Mouse (Mus musculus) megakaryocyte, adult 5-6 weeks (primary cell): Measurements from ENCODE around the gene Fem1a. TPM values are rescaled to one million over a fixed set of nuclear protein-coding genes. Genes with fewer than 3 reads are reported as not detected.

Source experiments
- ATAC-seq: 2 replicates; pipeline ENCODE4 v1.8.0; 2016; ENCODE audit warnings: mild to moderate bottlenecking, inconsistent platforms; ENCODE audit not compliant: poor library complexity, severe bottlenecking
- total RNA-seq, 2 experiments: library from RNA; stranded (forward) in 1 of 2; stranded (reverse) in 1 of 2; fragments of 153-499, 151-499 nt in 1 of 2; fragments of 221-1000, 200-1000 nt in 1 of 2; gene quantifications; 2 replicates each; pipeline versions ENCODE4 v1.2.3 to v1.2.4; 2015 to 2017

Fem1a gene
- total RNA-seq (2015) (10.2 and 11.8 TPM in 2 replicates), total RNA-seq (2017) (15.7 and 16.9 TPM in 2 replicates)

DNA sequence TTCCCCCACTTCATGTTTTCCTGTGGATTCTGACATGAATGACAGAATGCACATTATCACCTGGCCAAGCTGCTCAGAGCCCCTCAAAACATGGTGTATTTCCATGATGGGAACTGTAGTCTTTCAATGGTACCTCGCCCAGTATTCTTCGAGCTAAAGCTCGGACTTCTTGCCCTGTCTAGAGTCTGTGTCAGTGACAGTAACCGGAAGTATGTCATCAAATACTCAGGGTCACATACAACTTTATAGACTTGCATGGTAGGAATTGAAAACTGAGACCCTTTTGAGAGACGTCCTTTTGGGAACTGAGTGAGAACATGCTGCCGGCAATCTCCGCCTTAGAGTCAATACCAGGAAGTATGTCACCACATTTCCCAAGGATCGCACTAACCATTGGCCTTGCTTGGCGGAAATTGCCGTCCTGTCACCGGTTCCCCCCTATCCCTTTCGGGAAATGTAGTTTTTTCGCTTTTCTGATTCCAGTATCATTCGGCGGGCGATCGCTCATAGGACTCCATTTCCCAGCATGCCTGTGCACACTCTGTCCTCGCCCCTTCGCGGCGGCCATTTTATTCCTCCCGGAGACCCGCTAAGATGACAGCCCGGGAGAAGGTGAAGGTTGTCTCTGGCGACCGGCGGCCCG is at the start of gene Fem1a:
TSS of gene Fem1a (plus strand) at position 572 of the 643 bp plus-strand sequence.
- ATAC-seq: peak; percentile 82

DNA sequence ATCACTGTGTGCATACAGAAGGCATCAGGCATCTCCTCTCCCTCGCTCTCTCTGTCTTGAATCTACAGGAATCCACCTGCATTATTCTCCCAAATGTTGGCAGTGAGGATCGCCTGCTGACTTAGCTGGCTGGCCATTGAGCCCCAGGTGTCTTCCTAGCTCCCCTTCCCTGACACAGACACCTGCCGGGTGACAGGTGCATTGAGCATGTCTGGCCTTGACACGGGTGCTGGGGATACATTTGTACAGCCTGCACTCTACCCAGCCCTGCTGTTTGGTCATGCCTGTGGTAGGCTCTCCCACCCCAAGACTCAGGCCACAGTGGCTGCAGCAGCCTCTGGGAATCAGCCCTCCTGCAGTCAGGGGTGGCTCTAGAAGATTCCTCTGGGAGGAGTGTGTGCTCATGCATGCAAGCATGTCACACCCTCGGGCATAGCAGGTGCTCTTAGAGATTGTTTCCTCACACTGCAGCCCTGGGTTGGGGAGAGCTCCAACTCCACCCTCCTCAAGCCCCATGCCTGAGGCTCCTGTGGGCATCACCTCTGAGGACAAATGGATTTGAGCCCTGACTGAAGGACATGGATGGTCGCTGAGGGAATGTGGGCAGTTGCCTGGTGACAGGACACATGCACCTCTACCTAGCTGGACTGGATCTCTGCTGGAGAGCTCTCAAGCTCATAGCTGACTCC is 49.5 kb upstream of the Fem1a start:
- no peak for ATAC-seq

DNA sequence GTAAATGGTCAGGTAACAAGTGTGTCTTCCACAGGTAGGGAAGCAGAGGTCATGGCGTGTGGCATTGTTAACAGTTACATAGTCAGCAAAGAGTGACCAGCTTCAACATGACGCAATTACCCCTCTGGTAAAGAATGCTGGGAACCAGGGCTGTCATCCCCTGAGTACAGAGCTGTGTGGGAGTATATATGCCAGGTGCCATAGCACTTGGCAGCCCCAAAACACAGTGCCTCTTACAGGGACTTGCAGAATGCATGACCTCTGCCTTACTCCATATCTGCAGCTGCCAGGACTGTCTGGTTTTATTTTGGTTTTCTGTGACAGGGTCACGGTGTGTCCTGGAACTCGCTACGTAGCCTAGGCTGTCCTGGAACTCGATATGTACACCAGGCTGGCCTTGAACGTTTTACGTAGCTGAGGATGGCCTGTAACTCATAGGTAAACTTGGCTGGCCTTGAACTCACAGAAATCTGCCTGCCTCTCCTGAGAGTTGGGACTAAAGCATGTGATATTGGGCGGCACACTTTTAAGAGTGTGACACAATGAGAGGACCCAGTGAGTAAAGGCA is 48.6 kb upstream of the Fem1a start:
- no peak for ATAC-seq

DNA sequence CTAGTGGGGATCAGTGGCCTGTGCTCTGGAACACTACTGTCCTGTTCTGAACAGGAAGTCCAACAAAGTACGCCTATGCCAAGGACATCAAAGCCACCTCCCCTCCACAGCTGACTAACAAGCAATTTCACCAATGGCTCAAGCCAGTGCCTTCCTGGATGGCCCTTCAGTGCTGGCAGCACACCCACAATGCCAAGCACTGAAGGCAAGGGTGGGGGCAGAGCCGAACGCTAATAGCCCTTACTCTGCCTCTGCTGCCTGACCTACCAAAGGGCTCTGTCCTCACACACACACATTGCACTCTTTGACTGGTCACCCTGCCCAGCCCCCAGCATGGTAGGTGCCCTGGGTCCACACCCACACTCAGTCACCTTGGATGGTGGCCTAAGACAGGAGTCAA is 47.8 kb upstream of the Fem1a start:
- no peak for ATAC-seq

DNA sequence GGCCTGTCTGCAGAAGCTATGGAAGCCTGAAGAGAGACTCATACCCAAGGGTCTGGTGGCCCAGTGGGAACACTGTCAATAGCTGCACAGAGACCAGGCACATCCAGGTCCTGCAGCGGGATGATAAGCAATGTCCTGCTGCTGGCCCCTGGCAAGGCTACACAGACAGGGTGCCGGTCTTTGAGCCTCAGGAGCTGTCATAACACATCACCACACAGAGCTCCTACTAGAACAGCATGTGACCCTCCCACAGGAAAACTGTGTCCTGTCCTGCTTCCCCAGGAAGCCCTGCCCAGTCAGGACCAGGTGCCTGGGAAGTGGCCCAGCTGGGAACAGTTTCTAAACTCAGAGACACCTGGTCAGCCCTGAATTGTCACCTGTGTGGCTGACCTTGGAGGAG is 45.5 kb upstream of the Fem1a start:
- ATAC-seq: no peak

DNA sequence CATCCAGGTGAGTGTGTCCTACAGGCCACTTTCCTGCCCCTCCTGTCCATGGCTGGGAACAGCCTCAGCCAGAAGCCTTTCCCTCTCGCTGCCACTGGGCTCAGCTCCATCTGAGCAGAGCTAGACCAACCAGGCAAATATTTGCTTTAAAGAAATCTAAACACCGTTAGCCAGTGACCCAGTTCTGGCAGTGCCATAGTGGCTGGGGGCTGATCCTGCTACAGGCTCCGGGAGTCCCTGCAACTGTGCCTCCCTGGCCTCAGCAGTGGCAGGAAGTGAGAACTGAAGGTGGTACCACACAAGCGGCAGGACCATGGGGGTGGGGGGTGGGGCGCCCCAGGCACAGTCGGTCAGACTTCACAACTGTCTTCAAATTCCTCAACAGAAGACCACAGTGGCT is 43.9 kb upstream of the Fem1a start:
- no peak for ATAC-seq

DNA sequence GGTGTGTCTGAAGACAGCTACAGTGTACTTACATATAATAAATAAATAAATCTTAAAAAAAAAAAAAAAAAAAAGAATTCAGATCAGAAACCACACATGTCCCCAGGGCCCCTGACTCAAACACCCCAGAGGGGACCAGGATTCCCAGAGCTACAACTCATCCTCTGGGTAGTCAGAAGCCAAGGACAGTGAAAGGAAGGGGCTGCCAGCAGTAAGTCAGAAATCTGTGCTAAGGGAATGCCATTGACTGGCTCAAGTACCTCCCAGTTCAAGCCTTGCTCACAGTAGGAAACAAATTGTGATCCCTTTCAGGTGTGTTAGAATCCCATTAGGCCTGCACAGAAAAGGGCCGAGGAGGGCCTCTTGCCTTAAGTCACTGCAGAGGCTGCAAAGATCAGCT is 42.4 kb upstream of the Fem1a start:
- ATAC-seq: no peak

DNA sequence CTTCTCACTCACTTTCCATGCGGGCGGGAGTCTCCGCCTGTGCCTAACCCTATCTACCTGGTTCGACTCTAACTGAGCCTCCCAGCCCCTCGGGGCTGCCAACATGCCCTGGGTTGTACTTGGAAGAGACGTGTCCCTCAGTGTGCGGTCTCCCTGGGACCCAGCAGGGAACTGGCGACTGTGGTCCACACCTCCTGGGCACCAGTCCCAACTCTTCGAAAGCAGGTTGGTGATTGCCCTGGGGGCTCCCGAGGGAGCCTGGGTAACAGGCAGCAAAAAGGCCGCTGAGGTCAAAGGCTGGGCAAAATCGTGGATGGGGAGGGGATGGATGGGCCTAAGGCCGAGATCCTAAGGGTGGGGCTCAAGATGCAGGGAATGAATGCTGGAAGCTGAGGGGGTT is 38.9 kb upstream of the Fem1a start:
- ATAC-seq: no peak

DNA sequence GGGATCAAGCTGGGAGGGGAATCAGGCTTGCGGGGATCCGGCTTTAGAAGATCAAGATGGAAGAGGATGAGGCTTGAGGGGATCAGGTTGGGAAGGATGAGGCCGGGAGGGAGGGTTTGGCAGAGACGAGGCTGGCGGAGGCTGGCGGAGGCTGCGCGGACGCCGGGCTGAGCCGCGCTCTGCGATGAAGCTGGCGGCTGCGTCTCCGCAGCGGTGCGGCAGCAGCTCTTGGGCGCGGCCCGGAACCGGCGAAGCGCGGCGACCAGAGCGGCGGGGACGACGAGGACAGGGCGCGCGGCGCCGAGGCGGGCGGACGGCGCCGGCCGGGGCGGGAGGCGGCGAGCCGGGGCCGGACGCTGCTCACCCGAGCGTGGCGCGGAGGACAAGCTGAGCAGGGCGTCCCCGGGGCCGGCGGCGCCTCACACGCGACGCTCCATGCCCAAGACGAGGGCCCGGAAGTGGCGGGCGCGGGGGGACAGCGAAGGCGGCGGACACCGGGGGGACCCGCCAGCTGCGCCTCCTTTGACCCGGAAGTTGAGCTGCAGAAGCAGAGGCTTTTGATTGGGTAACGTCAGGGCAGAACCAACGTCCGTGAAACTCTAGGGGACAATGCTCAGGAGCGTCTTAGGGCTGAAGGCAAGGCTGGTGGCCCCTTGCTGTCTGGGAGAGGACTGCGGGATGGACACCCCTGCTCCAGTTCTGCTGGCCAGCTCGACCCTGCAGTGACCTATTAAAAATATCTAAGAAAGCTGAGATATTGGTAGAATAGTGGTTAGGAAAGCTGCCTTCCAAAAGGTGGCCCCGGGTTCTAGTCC is 38.0 kb upstream of the Fem1a start, which contains the start of gene Dpp9:
TSS of gene Dpp9 (minus strand) at position 529 of the 815 bp plus-strand sequence.
- ATAC-seq: peak; percentile 97

DNA sequence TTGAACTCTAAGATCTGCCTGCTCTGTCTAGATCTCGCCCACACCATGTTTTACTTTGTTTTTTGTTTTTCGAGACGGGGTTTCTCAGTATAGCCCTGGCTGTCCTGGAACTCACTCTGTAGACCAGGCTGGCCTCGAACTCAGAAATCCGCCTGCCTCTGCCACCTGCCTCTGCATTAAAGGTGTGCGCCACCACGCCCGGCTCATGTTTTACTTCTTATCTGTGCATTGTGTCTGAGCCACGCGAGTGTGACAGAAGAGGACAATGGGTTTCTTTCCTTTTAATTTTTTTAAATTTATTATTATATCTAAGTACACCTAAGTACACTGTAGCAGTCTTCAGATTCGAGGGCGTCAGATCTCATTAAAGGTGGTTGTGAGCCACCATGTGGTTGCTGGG is 37.4 kb upstream of the Fem1a start:
- no peak for ATAC-seq

DNA sequence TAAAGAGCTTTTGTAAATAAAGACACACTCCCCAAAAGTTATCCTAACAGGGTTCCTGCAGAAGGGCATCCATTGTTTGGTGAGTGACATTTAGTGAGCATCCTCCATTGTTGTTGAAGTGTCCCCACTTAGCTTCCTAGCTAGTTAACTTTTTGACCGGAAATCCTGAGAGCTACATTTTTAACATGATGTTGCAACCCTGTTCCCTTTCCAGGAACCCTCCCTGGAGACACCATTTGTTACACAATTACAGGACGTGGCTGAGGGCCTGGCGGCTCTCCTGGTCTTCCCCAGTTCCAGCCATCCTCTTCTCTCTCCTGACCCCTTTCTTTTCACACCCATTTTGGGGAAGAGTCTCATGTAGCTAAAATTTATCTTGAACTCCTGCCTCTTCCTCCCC is 36.8 kb upstream of the Fem1a start:
- peak; percentile 46 for ATAC-seq

DNA sequence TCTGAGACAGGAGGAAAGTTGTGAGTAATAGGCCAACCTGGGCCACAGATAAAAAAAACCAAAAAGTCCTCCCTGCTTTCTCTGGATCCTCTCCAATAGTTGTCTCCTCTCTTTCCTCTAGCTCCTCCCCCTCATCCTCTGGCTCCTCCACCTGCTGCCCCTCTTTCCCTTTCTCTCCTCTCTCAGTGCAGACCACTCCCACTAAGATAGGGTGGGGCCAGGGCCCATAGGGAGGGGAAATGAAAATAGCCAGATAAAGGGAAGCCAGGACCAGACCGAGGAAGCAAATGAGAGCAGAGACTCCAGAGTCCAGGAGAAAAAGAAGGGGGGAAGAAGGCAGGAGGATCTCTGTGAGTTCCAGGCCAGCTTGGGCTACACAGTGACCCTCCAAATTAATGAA is 31.7 kb upstream of the Fem1a start:
- ATAC-seq: no peak

DNA sequence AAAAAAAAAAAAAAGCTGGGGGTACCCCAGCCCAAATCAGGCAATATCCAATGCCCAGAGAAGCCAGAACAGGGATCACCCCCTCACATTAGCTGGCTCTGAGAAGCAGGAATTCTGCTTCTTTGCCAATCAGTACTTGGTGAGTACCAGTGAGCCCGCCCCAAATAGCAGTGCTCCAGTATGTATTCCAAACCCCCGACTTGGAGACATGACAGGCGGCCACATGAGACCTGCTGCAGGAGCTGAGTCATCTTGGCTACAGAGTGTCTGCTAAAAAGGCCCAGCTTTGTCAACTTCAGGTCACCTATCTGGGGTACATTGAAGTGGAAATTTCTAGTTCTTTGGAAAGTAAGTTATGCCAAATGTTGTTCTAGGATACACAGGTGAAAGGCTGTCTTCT is 30.0 kb upstream of the Fem1a start:
- no peak for ATAC-seq

DNA sequence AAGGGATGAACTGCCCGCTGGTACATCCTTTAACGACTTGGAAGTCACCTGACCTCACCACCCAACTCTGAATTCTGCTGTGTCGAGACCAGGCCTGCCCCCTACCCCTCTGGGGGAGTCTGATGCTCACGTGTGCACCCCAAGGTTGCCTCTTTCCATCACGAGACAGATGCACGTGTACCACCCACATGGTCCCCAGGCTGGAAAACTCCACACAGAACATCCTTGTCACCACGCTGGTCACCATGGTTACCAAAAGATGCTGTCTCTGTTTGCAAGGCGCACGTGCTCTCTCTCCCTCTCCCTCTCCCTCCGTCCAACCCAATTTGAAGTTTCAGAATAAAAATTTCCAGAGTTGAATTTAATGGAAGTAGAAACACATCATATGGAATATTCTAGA is 26.7 kb upstream of the Fem1a start:
- no peak for ATAC-seq

DNA sequence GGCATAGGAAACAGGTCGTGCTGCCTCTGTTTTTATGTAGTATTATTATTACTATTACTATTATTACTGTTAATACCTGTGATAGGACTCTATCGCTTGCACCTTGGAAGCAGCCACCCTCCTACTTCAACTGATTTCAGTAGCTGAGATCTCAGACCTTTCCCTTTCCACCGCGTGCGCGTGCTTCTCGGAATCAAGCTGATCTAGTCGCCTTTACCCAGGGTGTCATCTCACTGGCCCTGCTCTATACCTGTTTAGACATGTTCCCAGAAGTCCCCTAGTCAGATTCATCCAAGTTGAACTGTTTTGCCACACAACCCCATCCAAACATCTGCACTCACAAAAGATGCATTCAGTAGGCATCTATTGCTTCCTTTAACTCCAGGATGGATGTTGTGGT is 23.2 kb upstream of the Fem1a start:
- ATAC-seq: no peak

DNA sequence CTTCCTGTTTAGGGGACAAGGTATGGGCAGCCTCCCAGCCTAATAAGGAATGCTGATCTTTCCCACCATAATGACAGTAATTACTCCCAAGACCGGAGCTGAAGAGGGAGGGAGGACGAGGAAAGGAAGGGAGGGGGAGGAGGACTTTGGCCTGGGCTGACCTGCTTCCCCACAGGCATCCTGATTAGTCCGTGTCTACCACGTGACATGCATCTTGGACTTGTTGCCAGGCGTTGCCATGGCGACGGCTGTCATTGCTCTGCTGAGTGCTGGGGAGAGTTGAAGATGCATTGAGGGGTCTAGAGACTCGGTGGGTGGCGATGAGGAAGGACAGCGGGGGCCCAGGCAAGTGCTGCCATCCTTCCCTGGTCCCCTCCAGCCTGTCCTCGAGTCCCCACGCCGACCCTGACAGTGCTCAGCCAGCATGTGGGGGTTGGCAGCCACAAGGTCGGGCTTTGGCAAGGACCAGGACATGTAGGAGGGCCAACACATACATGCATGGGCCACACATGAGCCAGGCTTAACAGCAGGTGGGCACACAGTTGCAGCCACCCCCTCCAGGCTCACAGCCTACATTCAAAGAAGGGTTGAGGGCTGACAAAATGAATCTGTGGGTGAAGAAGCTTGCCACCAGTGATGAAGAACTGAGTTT is 22.7 kb upstream of the Fem1a start:
- no peak for ATAC-seq

DNA sequence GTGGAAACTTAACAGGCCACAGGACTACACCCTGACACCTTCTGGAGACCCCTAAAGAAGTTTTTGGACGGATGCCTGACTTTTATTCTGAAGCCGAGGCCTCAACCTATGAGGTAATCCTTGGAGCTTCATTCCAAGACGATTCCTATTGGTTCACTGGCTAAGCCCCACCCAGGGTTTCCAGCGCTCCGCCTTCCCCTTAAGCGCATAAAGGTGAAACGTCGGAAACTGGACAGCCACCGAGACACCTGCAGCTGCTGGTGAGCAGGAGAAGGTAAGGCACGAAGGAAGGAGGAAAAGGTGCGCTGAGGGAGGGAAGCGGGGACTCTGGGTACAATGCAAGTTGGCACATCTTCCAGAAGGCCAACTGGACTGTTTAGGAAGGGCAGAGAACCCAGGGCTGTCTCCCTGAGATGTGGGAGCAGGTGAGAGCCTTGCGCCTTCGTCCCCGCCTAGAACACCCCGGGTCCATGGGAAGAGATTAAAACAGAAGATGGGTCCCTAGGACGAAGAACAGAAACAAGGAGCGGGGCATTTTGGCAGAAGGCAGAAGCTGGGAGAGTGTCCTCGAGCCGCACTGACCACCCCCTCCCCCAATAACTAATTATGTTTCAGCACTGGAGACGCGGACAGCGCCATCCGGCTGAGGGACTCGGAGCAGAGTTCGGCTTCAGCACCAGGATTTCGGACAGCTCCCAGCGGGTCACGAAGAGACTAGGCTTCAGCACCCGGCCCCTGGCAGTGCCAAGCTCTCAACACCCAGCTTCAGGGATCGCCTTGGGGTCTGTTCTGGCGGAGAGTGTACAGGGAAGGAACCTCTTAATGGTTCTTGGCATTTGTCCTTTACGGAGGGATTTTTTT is 14.8 kb upstream of the Fem1a start:
- ATAC-seq: peak; percentile 98

DNA sequence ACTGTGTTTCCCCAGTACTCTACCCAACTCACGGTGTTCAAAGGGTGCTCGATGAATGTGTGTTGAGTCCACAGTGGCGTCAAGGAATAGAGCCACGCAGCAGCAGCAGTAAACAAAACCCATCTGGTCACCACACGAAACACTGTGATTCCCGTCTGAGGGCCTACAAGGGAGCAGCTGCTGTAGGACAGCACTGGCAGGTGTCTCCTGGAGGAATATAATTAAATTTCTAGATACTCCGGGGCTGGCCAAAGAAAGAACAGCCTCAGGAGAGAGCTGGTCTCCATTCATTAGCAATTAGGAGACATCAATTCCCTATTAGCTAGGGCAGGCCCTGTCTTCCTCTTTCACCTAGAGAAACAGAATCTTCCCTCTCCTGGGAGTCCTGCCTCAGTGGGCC is 11.0 kb upstream of the Fem1a start:
- no peak for ATAC-seq

DNA sequence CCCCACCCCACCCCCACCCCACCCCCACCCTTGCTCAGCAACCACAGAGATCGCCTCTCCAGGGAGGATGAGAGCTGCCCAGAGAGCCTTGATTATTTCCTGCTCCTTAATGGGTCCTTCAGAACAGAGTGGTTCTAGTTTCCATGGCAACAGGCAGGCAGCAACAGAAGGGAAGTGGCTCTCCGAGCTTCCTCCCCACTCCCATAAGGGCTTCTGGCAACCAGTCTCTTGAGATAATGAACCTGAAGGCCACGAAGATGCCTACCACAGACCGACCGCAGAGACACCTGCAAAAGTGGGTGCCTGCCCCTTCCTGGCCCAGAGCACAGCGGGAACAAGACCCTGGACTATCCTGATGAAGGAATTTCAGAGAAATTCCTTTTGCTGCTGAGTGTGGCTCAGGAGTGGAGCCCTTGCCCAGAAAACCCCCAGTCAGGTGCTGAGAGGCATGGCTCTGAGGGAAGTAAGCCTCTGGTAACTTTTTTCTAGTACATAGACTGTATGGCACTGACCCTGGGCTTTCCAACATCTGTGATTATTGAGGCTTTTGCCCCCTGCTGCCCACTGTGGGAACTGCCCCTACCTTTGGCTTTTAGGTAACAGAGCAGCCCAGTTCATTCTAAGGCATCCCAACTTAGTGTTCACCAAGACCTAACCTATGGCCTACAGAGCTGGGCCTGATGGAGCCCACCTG is 5.3 kb upstream of the Fem1a start:
- ATAC-seq: peak; percentile 38
